Mouse (Mus musculus) cerebellum, postnatal 4 days (tissue): ENCODE results near the gene Hist2h4.
"Not testable (repeated sequence)": the region's sequence is repeated elsewhere in the genome, so short reads cannot be mapped to it uniquely, and the experiment has no call there.

Source experiments
- DNase-seq, 2 experiments: peaks; one replicate each; pipeline ENCODE4 v3.0.0; 2022; ENCODE audit warnings: low spot score in 2 of 2, mixed read lengths in 1 of 2

Hist2h4 gene

GRCm38 (mm10) chr3:96262979-96263550 lies at the start of gene Hist2h4:
Gene Hist2h4, minus strand, starts transcription at chr3:96263311.
- peak; percentile 79 to 93 for DNase-seq

- DNase-seq: no peak
Observed at GRCm38 (mm10) chr3:96312341-96313098, 49.4 kb upstream of the Hist2h4 start.

DNA sequence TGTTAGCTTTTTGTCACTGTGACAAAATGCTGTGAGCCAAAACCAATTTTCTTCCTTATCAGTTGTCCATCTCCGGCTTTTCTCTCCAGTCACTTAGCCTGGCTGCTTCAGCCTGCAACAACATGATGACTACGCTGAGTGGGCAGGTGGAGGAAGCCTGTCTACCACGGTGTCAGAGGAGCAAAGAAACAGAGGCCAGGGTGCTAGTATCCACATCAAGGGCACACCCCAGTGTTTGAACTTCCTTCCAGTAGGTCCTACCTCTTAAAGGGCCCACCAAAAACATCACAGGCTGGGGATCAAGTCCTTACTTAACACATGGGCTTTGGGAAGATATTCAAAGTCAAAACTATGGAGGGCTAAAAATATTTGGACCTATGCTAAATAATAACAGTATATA lies 46.3 kb upstream of the Hist2h4 start:
- no peak for DNase-seq

DNA sequence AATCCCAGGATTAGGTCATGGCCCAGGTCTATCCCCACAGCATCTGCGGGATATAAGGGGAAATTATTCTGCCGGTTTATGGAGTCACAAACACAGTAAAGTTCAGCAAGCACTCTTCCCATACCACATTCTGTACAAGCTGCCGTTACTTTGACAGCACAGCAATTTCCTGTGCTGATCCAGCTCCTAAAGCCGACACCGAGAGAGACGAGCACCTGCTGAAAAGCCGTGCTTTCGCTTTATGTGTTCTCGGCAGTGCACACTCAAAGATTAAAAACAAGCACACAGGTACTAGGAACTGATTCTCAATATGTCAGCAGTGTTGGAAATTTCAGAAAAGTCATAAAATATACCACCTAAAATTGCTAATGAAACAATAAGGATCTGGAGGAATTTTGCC lies 43.4 kb upstream of the Hist2h4 start:
- no peak for DNase-seq

DNA sequence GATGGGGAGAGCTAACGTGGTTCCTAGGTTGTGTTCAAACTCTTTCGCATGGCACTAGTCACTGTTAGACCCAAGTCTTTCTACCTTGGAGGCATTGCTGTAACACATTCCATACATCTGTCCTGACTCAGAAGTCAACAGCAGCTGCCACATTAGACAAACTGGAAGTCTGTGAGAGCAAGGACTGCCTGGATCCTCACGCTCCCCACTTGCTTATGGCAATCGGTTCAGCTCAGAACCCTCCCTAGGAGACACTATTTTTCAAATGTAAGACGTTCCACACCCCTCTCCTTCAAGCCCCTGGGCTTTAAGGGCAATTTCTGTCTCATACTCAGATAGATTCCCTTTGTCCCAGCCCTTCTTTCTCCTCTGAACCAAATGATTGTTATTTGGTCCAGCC lies 39.0 kb upstream of the Hist2h4 start:
- DNase-seq: no peak

- no peak for DNase-seq
Observed at GRCm38 (mm10) chr3:96300706-96301529, 37.8 kb upstream of the Hist2h4 start.

GRCm38 (mm10) chr3:96299562-96299961 lies 36.5 kb upstream of the Hist2h4 start:
- no peak for DNase-seq

DNA sequence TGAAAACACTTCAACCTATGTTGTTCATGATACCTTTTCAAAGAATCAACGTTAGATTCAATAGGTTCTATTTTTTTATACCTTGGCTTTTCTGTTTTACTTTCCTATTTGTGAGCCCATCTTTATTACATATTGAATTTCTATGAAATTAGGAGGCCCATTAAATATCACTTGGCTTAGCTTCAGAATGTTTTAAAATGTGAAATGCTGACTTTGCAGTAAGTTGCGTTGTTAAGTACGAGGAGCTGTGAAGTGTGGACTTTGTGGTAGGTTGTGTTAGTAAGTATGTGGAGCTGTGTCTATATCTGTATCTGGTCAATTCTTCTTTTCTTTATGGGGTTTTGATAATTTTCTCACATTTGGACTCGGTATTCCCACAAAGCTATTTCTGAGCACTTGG lies 35.2 kb upstream of the Hist2h4 start:
- DNase-seq: no peak

GRCm38 (mm10) chr3:96293787-96294186 lies 30.7 kb upstream of the Hist2h4 start, which contains the start of gene Fcgr1:
Gene Fcgr1, minus strand, starts transcription at chr3:96293969.
- no peak for DNase-seq

DNA sequence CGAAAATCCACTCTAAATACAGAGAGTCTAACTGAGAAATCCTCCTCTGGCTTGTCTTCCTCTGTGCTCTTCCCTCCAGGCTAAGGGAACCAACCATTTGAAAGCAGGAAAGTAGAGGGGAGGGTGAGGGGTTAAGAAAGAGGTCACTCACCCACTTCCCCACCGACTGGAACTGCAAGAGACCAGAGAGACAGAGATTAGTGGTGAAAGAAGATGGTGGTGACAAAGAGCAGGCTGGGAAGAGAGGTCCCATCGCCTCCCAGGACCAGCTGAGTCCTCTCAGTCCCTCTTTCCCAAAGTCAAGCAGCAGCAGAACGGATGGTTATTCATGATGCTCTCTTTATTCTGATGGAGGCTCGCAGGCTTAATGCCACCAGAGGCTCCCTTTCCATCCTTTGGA lies 30.3 kb upstream of the Hist2h4 start:
- no peak for DNase-seq

GRCm38 (mm10) chr3:96292641-96293040 lies 29.5 kb upstream of the Hist2h4 start:
- DNase-seq: no peak

GRCm38 (mm10) chr3:96290727-96291126 lies 27.6 kb upstream of the Hist2h4 start:
- DNase-seq: not testable (repeated sequence)

GRCm38 (mm10) chr3:96289201-96289600 lies 26.1 kb upstream of the Hist2h4 start:
- no peak for DNase-seq

- DNase-seq: not testable (repeated sequence)
Observed at GRCm38 (mm10) chr3:96287334-96287733, 24.2 kb upstream of the Hist2h4 start.

- no peak for DNase-seq
Observed at GRCm38 (mm10) chr3:96284457-96284856, 21.3 kb upstream of the Hist2h4 start.

DNA sequence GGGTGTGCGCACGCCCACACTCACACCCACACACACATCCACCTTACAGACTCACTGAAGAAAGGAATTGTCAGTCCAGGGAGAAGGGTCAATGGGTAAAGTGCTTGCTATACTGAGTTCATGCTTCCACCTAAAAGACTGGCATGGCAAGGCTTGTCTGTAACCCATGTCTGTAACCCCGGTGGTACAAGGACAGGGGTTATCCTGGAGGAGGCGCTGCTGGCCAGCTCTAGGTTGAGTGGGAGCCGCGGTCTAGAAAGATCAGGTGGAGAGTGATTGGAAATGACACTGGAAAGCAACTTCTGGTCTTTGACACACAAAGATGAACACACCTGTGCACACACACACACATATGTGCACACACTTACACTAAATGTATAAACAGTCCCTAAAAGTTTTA lies 17.5 kb upstream of the Hist2h4 start:
- no peak for DNase-seq

DNA sequence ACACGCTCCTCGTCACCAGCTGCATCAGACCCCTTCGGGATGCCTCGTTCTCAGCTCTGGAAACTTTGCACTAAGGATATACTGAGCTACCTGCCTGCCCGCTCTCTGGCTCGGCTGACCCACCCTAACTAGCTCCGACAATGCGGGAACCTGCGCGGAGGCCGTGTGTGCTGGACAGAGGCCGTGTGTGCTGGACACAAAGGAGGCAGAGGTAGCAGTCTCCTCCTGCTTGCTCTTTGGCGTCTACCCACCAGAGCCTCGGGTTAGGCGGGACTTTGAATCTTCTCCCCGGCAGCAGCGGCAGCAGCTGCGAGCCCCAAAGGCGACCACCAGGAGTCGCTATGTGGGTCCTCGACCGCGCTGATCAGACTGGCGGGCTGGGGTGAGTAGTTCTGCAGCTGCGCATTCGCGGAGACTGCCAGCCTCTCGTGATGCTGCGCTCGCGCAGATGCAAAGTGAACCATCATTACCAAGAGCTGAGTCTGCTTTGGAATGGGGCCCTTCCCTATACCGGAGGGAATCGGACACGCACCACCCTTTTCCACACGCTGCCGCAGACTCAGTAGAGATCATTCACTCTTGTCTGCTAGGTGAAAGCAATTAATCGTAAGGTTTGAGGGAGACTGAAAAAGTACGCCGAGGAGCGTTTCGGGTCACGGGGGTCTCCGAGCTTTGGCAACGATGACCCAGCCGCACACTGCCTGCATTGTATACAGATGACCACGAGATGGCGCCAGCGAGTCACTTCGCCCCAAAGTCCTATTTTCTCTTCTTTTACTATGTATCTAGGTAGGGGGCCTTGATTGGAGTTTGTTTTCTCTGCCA lies 14.9 kb upstream of the Hist2h4 start:
- DNase-seq: peak; percentile 94 to 95

DNA sequence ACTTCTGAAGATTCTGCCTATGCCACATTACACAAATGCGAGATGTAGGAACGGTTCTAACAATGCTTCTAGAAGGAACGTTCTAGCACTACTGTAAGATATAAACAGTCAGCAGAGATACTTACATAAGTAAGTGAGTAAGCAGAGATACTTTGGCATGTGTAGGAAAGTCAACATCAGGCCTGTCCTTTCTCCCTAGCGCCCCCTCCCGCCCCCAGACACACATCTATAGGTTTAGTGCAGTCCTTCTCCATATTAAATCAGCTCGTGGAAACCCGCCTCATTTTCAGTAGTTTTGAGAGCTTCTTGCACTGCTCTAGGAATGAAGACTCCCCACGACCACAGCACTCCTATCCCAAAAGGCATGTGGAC lies 14.3 kb upstream of the Hist2h4 start:
- DNase-seq: peak in 1 of 2 experiments; percentile 37

- no peak for DNase-seq
Observed at GRCm38 (mm10) chr3:96273591-96274465, 10.7 kb upstream of the Hist2h4 start.
